Mouse (Mus musculus) liver, embryonic 12.5 days (tissue): ENCODE results near the gene Foxp4. TPM values are rescaled to one million over a fixed set of nuclear protein-coding genes. Genes with fewer than 3 reads are reported as not detected.
"Not testable (repeated sequence)": the region's sequence is repeated elsewhere in the genome, so short reads cannot be mapped to it uniquely, and the experiment has no call there.

Source experiments
- ATAC-seq: fragments of 200-750 bp; cut with Nextera tagmentation; 2 replicates; pipeline ENCODE4 v1.8.0; 2017; ENCODE audit warnings: moderate number of reproducible peaks, mild to moderate bottlenecking, moderate library complexity
- H3K27ac ChIP-seq: fragments of 300-500 bp; sonication (generic); 2 replicates; pipeline ENCODE4 v1.5.1; 2016; ENCODE audit warnings: mild to moderate bottlenecking
- H3K27me3 ChIP-seq: fragments of 300-500 bp; sonication (generic); replicated peaks from 2 replicates; pipeline ENCODE4 v1.6.1; 2016; ENCODE audit warnings: mild to moderate bottlenecking, moderate library complexity
- H3K36me3 ChIP-seq: fragments of 300-500 bp; sonication (generic); 2 replicates; pipeline ENCODE4 v1.6.1; 2016; ENCODE audit warnings: mild to moderate bottlenecking, moderate library complexity
- H3K4me1 ChIP-seq: fragments of 300-500 bp; sonication (generic); 2 replicates; pipeline ENCODE4 v1.6.1; 2016
- H3K4me2 ChIP-seq: fragments of 300-500 bp; sonication (generic); 2 replicates; pipeline ENCODE4 v1.6.1; 2016; ENCODE audit warnings: mild to moderate bottlenecking, moderate library complexity
- H3K4me3 ChIP-seq: fragments of 300-500 bp; sonication (generic); 2 replicates; pipeline ENCODE4 v1.5.1; 2016; ENCODE audit warnings: mild to moderate bottlenecking, moderate library complexity
- H3K9ac ChIP-seq: fragments of 300-500 bp; sonication (generic); 2 replicates; pipeline ENCODE4 v1.6.1; 2016; ENCODE audit warnings: mild to moderate bottlenecking, moderate library complexity
- H3K9me3 ChIP-seq: fragments of 300-500 bp; sonication (generic); replicated peaks from 2 replicates; pipeline ENCODE4 v1.6.1; 2016; ENCODE audit warnings: mild to moderate bottlenecking, moderate library complexity
- WGBS: fragments of 180-500 bp; shearing (Covaris S2); methylation state at CpG from one replicate; pipeline ENCODE4 v1.1.7; 2016; ENCODE audit not compliant: insufficient replicate concordance; 5-methylcytosine and 5-hydroxymethylcytosine counted together
- polyA plus RNA-seq: library from polyadenylated mRNA; unstranded; fragments of >200 nt; fragmentation: Nextera tagmentation; extraction: Ambion mirVana; gene quantifications from 2 replicates; pipeline ENCODE4 v1.2.1, GENCODE M21; 2016

Foxp4 gene
- polyA plus RNA-seq, 1 experiment from 2014 or later: 13.9 TPM

DNA sequence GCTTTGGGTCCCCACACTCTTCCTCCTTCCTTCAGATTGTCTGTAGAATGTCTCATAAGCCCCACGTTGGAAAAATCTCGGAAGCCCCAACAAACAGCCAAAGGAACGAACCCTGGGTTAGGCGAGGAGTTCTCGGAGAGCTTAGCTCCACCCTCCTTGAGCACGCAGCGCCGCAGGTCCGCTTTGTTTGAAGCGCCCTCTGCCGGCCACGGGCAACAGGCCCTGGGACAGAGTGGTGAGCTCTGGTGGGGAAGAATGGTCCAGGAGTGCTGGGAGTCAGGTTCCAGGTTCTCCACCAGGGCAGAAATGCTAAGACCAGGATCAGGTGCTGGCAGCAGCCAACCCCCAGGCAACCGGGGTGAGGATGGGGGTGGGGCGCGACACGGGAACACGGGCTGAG lies 59.9 kb downstream of the Foxp4 start:
- peak; percentile 52 for ATAC-seq
- Histone ChIP-seq H3K27ac (no peak overlapping the region), H3K9ac (no peak overlapping the region), H3K27me3 (peaks cover 15% of the 10 kb centered on the region; the same call in 1 of the 2 replicates), H3K4me2 (peak overlapping the region; percentile 46), H3K4me3 (no peak overlapping the region), H3K36me3 (peaks cover 18% of the 10 kb centered on the region), H3K9me3 (no peaks in the 10 kb centered on the region), H3K4me1 (peaks cover 7% of the 10 kb centered on the region; the same call in 1 of the 2 replicates)
- 2% methylated on average over 17 of the region's 17 CpGs for WGBS

DNA sequence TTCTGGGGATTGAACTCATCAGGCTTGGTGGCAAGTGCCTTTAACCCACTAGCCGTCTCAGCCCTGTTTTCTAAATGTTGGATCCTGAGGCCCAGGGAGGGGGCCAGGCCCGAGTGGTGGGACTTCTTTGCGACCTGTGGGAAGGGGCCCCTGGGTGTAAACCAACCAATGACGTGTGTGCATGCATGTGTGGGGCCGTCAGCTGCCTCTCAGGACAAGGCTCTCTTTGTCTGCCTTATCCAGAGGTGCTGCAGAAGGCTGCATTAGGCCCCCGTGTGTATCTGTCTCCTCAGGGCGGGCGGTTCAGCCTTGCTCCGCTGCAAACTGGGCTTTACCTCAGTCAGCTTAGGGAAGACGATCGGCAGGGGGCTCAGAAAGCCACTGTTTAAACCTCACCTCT lies 61.0 kb downstream of the Foxp4 start:
- no peak for ATAC-seq
- no peaks in the 10 kb centered on the region for H3K9me3 ChIP-seq
- no peak overlapping the region for H3K4me2 ChIP-seq
- H3K27ac ChIP-seq: no peak overlapping the region
- WGBS: 35% methylated on average over 11 of the region's 11 CpGs
- peaks cover 7% of the 10 kb centered on the region for H3K36me3 ChIP-seq
- peaks cover 7% of the 10 kb centered on the region; the same call in 1 of the 2 replicates for H3K4me1 ChIP-seq
- H3K4me3 ChIP-seq: no peak overlapping the region
- H3K9ac ChIP-seq: no peak overlapping the region
- peaks cover 15% of the 10 kb centered on the region; the same call in 1 of the 2 replicates for H3K27me3 ChIP-seq

DNA sequence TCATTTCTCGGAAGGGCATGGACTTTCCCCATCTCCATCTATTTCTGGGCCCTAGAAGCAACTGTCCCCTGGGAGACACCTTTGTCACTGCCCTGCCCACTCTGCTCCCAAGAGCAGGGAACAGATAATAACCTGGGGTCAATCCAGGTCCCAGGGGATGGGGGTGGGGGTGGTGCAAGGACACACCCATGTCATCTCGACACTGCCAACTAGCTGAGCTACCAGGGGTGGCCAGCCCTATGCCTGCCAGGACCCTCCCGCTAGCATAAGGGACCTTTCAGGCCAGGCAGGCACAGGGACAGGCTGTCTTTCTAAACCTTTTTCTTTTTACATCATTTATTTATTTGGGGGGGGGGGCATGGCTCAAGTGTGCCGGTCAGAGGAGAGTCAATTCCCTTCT lies 61.4 kb downstream of the Foxp4 start:
- Histone ChIP-seq H3K4me2 (no peak overlapping the region), H3K27me3 (peaks cover 15% of the 10 kb centered on the region; the same call in 1 of the 2 replicates), H3K9ac (no peak overlapping the region), H3K27ac (no peak overlapping the region), H3K4me3 (no peak overlapping the region), H3K36me3 (peaks cover 3% of the 10 kb centered on the region), H3K9me3 (no peaks in the 10 kb centered on the region), H3K4me1 (peaks cover 7% of the 10 kb centered on the region; the same call in 1 of the 2 replicates)
- no peak for ATAC-seq
- WGBS: 41% methylated on average over 4 of the region's 4 CpGs

DNA sequence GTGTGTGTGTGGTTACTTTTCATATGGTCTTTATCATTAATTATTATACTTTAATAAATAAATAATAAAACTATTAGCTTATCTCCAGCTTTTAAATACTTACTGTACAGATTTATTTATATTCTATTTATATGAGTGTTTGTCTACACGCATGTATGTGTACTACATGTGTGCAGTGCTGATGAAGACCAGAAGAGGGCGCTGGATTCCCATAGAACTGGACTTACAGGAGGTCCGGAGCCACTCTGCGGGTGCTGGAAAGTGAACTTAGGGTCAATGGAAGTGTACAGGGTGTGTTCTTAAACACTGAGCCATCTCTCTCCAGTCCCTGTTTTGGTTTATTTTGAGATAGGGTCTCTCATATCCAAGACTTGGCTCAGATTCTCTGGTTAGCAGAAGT lies 68.9 kb downstream of the Foxp4 start:
- H3K4me2 ChIP-seq: no peak overlapping the region
- no peak overlapping the region for H3K27ac ChIP-seq
- WGBS: 67% methylated on average over 4 of the region's 4 CpGs
- H3K9ac ChIP-seq: no peak overlapping the region
- H3K27me3 ChIP-seq: peaks cover 12% of the 10 kb centered on the region; the same call in 1 of the 2 replicates
- no peaks in the 10 kb centered on the region for H3K36me3 ChIP-seq
- H3K4me1 ChIP-seq: no peaks in the 10 kb centered on the region; the same call in 1 of the 2 replicates
- no peak for ATAC-seq
- H3K4me3 ChIP-seq: no peak overlapping the region
- no peaks in the 10 kb centered on the region for H3K9me3 ChIP-seq

DNA sequence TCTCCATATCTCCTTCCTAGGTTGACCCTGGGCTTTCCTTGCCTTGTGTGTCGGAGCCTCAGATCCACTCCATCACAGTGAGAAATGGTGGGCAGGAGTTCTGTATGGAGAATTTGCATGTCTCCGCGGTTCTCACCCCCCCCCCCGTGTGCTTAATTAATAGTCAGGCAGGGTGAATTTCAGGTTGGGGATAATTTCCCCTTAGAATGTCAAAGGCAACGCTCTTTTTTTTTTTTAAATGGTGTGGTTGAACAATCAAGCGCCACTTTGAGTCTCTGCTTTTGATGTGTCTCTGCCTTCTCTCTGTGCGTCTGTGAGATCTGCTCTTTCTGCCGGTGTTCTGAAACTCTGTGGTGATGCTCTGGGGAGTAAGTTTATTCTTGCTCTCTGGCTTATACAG lies 69.5 kb downstream of the Foxp4 start:
- Histone ChIP-seq H3K4me1 (no peaks in the 10 kb centered on the region; the same call in 1 of the 2 replicates), H3K4me2 (no peak overlapping the region), H3K9me3 (no peaks in the 10 kb centered on the region), H3K27ac (no peak overlapping the region), H3K9ac (no peak overlapping the region), H3K27me3 (peaks cover 14% of the 10 kb centered on the region; the same call in 1 of the 2 replicates), H3K4me3 (no peak overlapping the region), H3K36me3 (no peaks in the 10 kb centered on the region)
- no peak for ATAC-seq
- 70% methylated on average over 8 of the region's 8 CpGs for WGBS

DNA sequence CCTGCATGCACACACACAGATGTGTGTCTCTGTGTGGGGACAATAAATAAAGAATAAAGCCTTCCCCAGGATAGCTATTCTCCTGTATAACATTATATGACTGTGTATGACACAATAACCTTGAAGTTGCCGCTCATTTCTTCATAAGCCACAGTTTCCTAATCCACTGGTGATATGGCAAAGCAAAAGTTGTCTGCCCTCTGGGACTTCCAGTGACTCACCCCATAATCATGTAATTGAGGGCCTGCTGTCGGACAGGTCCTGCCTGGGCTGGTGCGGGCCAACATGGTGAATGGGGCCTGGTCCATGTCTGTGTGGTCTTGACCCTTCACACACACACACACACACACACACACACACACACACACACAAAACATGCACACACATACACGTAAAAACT lies 70.7 kb downstream of the Foxp4 start:
- Histone ChIP-seq H3K4me2 (no peak overlapping the region), H3K36me3 (no peaks in the 10 kb centered on the region), H3K4me1 (no peaks in the 10 kb centered on the region; the same call in 1 of the 2 replicates), H3K27ac (no peak overlapping the region), H3K27me3 (peaks cover 18% of the 10 kb centered on the region; the same call in 1 of the 2 replicates), H3K9ac (no peak overlapping the region), H3K9me3 (no peaks in the 10 kb centered on the region), H3K4me3 (no peak overlapping the region)
- ATAC-seq: no peak
- 76% methylated on average over 4 of the region's 4 CpGs for WGBS

DNA sequence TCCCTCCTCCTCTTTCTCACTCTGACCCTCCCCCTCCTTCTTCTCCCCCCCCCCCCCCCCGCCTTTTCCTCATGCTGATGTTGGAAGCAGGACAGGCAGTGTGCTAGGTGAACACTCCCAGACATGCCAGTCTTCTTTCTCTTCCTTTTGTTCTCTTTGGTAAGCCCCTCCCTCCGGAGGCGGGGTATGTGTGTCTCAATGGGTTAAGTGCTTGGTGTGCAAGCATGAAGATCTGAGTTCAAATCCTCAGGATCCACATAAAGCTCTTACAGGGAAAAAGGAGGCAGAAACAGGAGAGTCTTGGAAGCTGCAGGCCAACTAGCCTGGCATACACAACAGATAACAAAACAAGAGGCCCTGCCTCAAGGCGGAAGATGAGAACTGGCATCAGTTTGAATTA lies 71.1 kb downstream of the Foxp4 start:
- H3K9me3 ChIP-seq: no peaks in the 10 kb centered on the region
- H3K4me1 ChIP-seq: no peaks in the 10 kb centered on the region; the same call in 1 of the 2 replicates
- no peak overlapping the region for H3K4me3 ChIP-seq
- peaks cover 18% of the 10 kb centered on the region; the same call in 1 of the 2 replicates for H3K27me3 ChIP-seq
- no peak for ATAC-seq
- H3K36me3 ChIP-seq: no peaks in the 10 kb centered on the region
- no peak overlapping the region for H3K27ac ChIP-seq
- 81% methylated on average over 3 of the region's 4 CpGs for WGBS
- no peak overlapping the region for H3K9ac ChIP-seq
- no peak overlapping the region for H3K4me2 ChIP-seq

DNA sequence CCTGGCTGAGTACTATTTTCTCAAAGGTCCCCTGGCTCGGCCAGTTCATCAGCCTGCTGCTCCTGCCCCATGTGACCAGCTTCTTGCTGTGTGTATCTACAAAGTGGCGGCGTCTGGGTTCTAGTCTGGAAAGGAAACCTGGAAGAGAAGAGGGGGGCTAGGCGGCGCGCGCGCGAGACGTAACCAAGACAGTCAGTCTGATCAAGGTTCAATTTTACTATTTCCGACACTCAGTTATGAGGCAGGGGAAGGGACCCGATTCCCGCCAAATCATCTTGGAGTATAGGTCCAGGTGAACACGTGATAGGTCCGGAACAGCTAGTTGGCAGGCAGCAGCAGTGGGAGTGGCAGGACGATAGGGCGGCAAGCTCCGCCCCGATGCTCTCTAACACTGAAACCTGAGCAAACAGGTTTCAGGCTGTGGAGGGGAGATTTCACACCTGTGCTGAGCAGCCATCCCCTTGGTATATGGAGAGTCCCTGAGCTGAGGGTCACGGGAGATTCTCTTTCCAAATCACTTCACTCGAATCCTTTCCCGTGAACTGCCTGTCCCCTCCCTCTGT lies 72.6 kb downstream of the Foxp4 start:
- not testable (repeated sequence) for H3K9me3 ChIP-seq, H3K9ac ChIP-seq, H3K4me1 ChIP-seq, H3K27ac ChIP-seq, H3K36me3 ChIP-seq, ATAC-seq, H3K4me3 ChIP-seq
- H3K4me2 ChIP-seq: peak overlapping the region; percentile 48
- 15% methylated on average over 22 of the region's 22 CpGs for WGBS
- H3K27me3 ChIP-seq: peaks cover 18% of the 10 kb centered on the region; the same call in 1 of the 2 replicates

DNA sequence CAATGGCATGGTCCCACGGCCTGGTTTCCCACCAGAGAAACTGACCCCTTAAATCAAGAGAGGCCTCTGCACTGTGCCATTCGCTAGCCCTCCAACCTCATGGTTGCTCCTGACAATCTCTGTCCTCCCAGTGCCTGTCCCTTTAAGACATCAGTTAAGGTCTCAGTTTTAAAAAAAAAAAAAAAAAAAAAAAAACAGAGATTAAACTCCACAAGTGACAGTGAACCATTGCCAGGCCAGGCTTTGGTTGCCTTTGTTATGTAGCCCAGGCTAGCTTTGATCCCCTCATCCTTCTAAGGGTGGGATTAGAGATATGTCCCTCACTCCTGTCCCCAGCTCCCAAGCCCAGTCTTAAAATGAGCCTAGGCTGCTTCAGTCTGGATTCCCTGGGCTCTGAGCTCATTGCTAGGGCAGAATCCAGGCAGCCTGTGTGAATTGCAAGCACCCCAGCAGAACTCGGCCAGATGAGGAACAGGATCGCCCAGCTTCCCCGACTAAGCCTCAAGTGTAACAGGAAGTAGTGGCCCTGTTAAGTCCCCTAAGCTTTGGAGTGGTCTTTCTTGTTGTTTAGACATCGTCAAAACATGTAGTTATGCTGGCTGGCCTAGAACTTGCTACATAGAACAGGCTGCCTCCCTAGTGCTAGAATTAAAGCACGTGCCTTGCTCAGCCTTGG lies 73.7 kb downstream of the Foxp4 start:
- peaks cover 18% of the 10 kb centered on the region for H3K27me3 ChIP-seq
- H3K9me3 ChIP-seq: no peaks in the 10 kb centered on the region
- ATAC-seq: no peak
- no peaks in the 10 kb centered on the region for H3K36me3 ChIP-seq
- no peaks in the 10 kb centered on the region; the same call in 1 of the 2 replicates for H3K4me1 ChIP-seq
- H3K4me3 ChIP-seq: no peak overlapping the region
- no peak overlapping the region for H3K4me2 ChIP-seq
- H3K27ac ChIP-seq: no peak overlapping the region
- 44% methylated on average over 7 of the region's 7 CpGs for WGBS
- no peak overlapping the region for H3K9ac ChIP-seq

DNA sequence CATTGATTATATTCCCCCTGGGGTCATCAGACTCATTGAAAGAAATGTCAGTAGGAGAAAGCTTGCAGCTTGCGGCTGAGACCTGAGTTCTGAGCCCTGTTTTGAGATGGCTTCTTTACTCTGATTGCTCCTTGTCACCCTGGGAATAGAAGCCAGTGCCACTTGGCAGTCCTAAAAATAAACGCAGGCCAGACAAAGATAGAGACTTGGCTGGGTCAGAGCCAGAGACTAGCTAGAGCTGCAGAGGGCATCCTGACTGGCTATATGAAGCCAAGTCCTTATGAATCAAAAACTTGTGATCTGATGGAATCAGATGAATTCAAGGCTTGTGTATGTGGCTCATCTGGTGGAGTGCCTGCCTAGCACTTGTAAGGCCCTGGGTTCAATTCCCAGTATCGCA lies 74.4 kb downstream of the Foxp4 start:
- no peak overlapping the region for H3K4me2 ChIP-seq
- no peak overlapping the region for H3K9ac ChIP-seq
- peaks cover 18% of the 10 kb centered on the region for H3K27me3 ChIP-seq
- H3K9me3 ChIP-seq: no peaks in the 10 kb centered on the region
- 77% methylated on average over 3 of the region's 3 CpGs for WGBS
- H3K27ac ChIP-seq: no peak overlapping the region
- no peak overlapping the region for H3K4me3 ChIP-seq
- H3K4me1 ChIP-seq: no peaks in the 10 kb centered on the region; the same call in 1 of the 2 replicates
- H3K36me3 ChIP-seq: no peaks in the 10 kb centered on the region
- ATAC-seq: no peak

DNA sequence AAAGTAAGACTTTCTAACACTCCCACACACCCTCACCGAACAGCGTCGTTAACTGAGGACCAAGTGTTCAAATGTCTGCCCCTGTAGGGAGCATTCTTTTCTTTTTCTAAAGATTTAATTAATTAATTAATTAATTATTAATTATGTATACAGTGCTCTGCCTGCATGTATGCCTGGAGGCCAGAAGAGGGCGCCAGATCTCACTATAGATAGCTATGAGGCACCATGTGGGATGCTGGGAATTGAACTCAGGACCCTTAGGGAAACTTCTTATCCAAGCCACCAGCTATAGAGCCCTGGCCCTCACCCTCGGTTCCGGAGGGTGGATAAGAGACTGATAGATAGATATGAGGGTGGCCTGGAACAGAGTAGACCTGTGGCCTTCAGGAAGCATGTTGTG lies 76.5 kb downstream of the Foxp4 start:
- Histone ChIP-seq H3K4me3 (no peak overlapping the region), H3K36me3 (no peaks in the 10 kb centered on the region), H3K4me2 (no peak overlapping the region), H3K9ac (no peak overlapping the region), H3K27me3 (peaks cover 18% of the 10 kb centered on the region), H3K27ac (no peak overlapping the region), H3K9me3 (no peaks in the 10 kb centered on the region), H3K4me1 (no peaks in the 10 kb centered on the region; the same call in 1 of the 2 replicates)
- no peak for ATAC-seq
- 65% methylated on average over 6 of the region's 6 CpGs for WGBS

DNA sequence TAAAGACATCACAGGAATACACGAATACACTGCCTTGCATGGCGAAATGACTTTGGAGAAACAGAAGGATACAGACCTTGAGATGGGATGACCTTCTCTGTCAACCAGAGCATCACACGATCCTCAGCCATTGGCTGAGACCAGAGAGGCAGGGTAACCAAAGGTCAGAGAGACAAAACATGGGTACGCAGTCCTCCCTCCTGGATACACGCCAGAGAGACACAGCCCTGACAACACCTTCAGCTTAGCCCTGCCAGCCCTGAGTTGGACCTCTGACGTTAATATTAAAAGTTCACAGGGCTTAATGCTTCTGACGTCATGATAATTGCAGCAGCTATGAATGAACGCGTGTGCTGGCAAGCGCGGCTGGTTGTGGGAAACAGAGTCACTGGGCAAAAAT lies 78.8 kb downstream of the Foxp4 start:
- WGBS: 69% methylated on average over 11 of the region's 11 CpGs
- H3K27me3 ChIP-seq: peaks cover 16% of the 10 kb centered on the region
- no peak for ATAC-seq
- no peaks in the 10 kb centered on the region for H3K36me3 ChIP-seq
- H3K9ac ChIP-seq: no peak overlapping the region
- H3K4me1 ChIP-seq: peaks cover 10% of the 10 kb centered on the region; the same call in 1 of the 2 replicates
- H3K4me2 ChIP-seq: no peak overlapping the region
- H3K4me3 ChIP-seq: no peak overlapping the region
- H3K9me3 ChIP-seq: no peaks in the 10 kb centered on the region
- H3K27ac ChIP-seq: no peak overlapping the region
